Mouse (Mus musculus) hematopoietic multipotent progenitor cell, adult 10-12 weeks (in vitro differentiated cells): ENCODE data around the gene Rbm44. TPM values are rescaled to one million over a fixed set of nuclear protein-coding genes. Genes with fewer than 3 reads are reported as not detected.

ENCODE experiments used
- polyA plus RNA-seq: library from polyadenylated mRNA; stranded (reverse); fragments of >175 nt; gene quantifications from 2 replicates; pipeline ENCODE4 v1.2.3, GENCODE M21; 2012; ENCODE audit warnings: low replicate concordance

Gene Rbm44
- polyA plus RNA-seq: 0.04 TPM in 1 of 2 replicates, not detected in the other

DNA sequence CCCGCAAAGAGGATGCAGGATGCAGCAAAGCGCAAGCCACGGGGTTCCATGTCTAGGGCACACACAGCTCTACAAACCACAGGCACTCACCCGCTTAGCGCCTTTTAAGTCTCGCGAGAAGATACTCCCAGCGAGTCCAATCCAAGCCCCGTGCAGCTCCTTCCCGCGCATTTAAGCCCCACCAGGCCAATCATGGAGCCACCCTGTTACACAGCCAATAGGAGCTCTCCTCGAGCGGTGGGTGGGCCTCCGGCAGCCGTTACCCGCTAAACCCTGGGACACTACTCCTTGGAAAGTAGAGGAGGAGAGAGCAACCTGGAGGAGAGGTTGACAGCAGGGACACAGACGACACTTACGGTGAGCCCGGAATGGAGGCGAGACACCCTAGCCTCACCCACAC, at the start of gene Rbm44:
TSS of gene Rbm44 (plus strand) at position 277 of the 400 bp plus-strand sequence.

DNA sequence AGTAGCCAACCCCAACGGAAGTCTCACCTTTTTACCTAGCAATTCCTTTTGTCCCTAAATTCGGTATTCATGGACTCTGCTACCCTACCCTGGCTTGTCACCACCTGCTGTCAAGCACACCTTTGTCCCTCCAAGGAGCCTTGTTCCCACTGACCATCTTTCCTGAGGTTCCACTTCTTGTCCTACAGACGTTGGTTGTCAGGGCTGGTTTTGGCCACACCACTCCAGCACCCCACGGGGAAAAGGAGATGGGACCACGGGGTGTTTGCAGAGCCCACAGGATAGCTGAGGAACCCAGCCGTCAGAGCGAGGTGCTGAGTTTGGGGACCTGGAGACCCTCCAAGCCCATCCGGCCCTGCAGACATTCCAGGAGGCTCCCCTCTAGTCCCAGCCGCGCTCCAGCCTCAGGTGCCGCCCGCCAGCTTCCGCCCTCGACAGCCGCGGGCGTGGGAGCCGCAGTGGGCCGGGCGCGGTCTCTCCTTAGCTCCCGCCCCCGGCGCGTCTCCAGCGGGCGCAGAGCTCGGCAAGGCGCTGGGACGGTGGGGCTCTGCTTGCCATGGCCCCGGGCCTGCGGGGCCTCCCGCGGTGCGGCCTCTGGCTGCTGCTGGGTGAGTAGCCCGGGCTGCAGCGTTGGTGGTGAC, 34.8 kb downstream of the Rbm44 start, which contains the start of gene Ramp1:
TSS of gene Ramp1 (plus strand) at position 290 of the 641 bp plus-strand sequence.

Other genes starting within 250 kb of the Rbm44 start
- gene Mlph, start 230.0 kb upstream of the Rbm44 start, polyA plus RNA-seq: not detected in 2 replicates
- not detected in 2 replicates for gene Prlh, start 192.0 kb upstream of the Rbm44 start, polyA plus RNA-seq
- 0.10 TPM in 1 of 2 replicates, not detected in the other for gene Rab17, start 175.4 kb upstream of the Rbm44 start, polyA plus RNA-seq
- 22.8 and 45.6 TPM in 2 replicates for gene Lrrfip1, start 146.4 kb upstream of the Rbm44 start, polyA plus RNA-seq
- 21.5 and 38.6 TPM in 2 replicates for gene Ramp1, start 34.7 kb downstream of the Rbm44 start, polyA plus RNA-seq
- gene Ube2f, start 105.2 kb downstream of the Rbm44 start, polyA plus RNA-seq: 9.9 and 12.8 TPM in 2 replicates
- 32.1 and 32.8 TPM in 2 replicates for gene Scly, start 153.2 kb downstream of the Rbm44 start, polyA plus RNA-seq
- gene Espnl, start 177.0 kb downstream of the Rbm44 start, polyA plus RNA-seq: 0.10 TPM in 1 of 2 replicates, not detected in the other
- 0.38 and 0.74 TPM in 2 replicates for gene Klhl30, start 205.9 kb downstream of the Rbm44 start, polyA plus RNA-seq
- gene Erfe, start 221.3 kb downstream of the Rbm44 start, polyA plus RNA-seq: 0.17 and 0.82 TPM in 2 replicates